Mouse (Mus musculus): ENCODE measurements around the gene Kcnh4. TPM values are rescaled to one million over a fixed set of nuclear protein-coding genes. Genes with fewer than 3 reads are reported as not detected.

Kcnh4 gene
- polyA plus RNA-seq, 1 experiment, result 0.38 TPM

- 68% methylated on average over 11 of the region's 11 CpGs for WGBS
- no peak for DNase-seq
- Histone ChIP-seq H3K27me3 (ENCODE audit: control insufficient read depth, insufficient read depth, low read length) (no peaks in the 10 kb centered on the region), H3K4me1 (ENCODE audit: control insufficient read depth, insufficient read depth, low read length) (no peaks in the 10 kb centered on the region), H3K27ac (ENCODE audit: insufficient read depth, low read length) (no peak overlapping the region), H3K4me3 (replicated peaks; ENCODE audit: insufficient read depth, low read depth, low read length) (no peak overlapping the region)
- TF ChIP-seq POLR2A (IDR thresholded peaks at IDR 0.05; ENCODE audit: borderline replicate concordance, insufficient read depth, low read length) (no peak), CTCF (IDR thresholded peaks at IDR 0.05; ENCODE audit: borderline replicate concordance, insufficient read depth, low read depth, low read length) (no peak)
These were observed 56.4 kb downstream of the Kcnh4 start for GRCm38 (mm10) chr11:100703366-100703765.

GRCm38 (mm10) chr11:100702906-100703305 lies 56.8 kb downstream of the Kcnh4 start:
- no peaks in the 10 kb centered on the region for H3K27me3 ChIP-seq (ENCODE audit: control insufficient read depth, insufficient read depth, low read length)
- no peak for DNase-seq
- no peak overlapping the region for H3K4me3 ChIP-seq (replicated peaks; ENCODE audit: insufficient read depth, low read depth, low read length)
- WGBS, result 60% methylated on average over 7 of the region's 7 CpGs
- TF ChIP-seq CTCF (IDR thresholded peaks at IDR 0.05; ENCODE audit: borderline replicate concordance, insufficient read depth, low read depth, low read length) (no peak), POLR2A (IDR thresholded peaks at IDR 0.05; ENCODE audit: borderline replicate concordance, insufficient read depth, low read length) (no peak)
- H3K4me1 ChIP-seq (ENCODE audit: control insufficient read depth, insufficient read depth, low read length), result no peaks in the 10 kb centered on the region
- H3K27ac ChIP-seq (ENCODE audit: insufficient read depth, low read length), result no peak overlapping the region

GRCm38 (mm10) chr11:100702081-100702851 lies 57.5 kb downstream of the Kcnh4 start:
- Histone ChIP-seq H3K4me1 (ENCODE audit: control insufficient read depth, insufficient read depth, low read length) (no peaks in the 10 kb centered on the region), H3K27me3 (ENCODE audit: control insufficient read depth, insufficient read depth, low read length) (no peaks in the 10 kb centered on the region), H3K27ac (ENCODE audit: insufficient read depth, low read length) (no peak overlapping the region), H3K4me3 (replicated peaks; ENCODE audit: insufficient read depth, low read depth, low read length) (no peak overlapping the region)
- WGBS, result 21% methylated on average over 19 of the region's 19 CpGs
- TF ChIP-seq CTCF (IDR thresholded peaks at IDR 0.05; ENCODE audit: borderline replicate concordance, insufficient read depth, low read depth, low read length) (peak; percentile 97), POLR2A (IDR thresholded peaks at IDR 0.05; ENCODE audit: borderline replicate concordance, insufficient read depth, low read length) (no peak)
- DNase-seq, result peak; percentile 66 to 68

GRCm38 (mm10) chr11:100701301-100701700 lies 58.4 kb downstream of the Kcnh4 start:
- H3K27me3 ChIP-seq (ENCODE audit: control insufficient read depth, insufficient read depth, low read length), result no peaks in the 10 kb centered on the region
- no peaks in the 10 kb centered on the region for H3K4me1 ChIP-seq (ENCODE audit: control insufficient read depth, insufficient read depth, low read length)
- no peak overlapping the region for H3K27ac ChIP-seq (ENCODE audit: insufficient read depth, low read length)
- H3K4me3 ChIP-seq (replicated peaks; ENCODE audit: insufficient read depth, low read depth, low read length), result peak overlapping the region; percentile 11
- WGBS, result 14% methylated on average over 14 of the region's 14 CpGs
- no peak for DNase-seq
- no peak for TF ChIP-seq POLR2A (IDR thresholded peaks at IDR 0.05; ENCODE audit: borderline replicate concordance, insufficient read depth, low read length)
- TF ChIP-seq CTCF (IDR thresholded peaks at IDR 0.05; ENCODE audit: borderline replicate concordance, insufficient read depth, low read depth, low read length), result no peak

- TF ChIP-seq CTCF (IDR thresholded peaks at IDR 0.05; ENCODE audit: borderline replicate concordance, insufficient read depth, low read depth, low read length) (no peak), POLR2A (IDR thresholded peaks at IDR 0.05; ENCODE audit: borderline replicate concordance, insufficient read depth, low read length) (no peak)
- 72% methylated on average over 3 of the region's 3 CpGs for WGBS
- no peaks in the 10 kb centered on the region for H3K27me3 ChIP-seq (ENCODE audit: control insufficient read depth, insufficient read depth, low read length)
- DNase-seq, result no peak
- no peaks in the 10 kb centered on the region for H3K4me1 ChIP-seq (ENCODE audit: control insufficient read depth, insufficient read depth, low read length)
- H3K4me3 ChIP-seq (replicated peaks; ENCODE audit: insufficient read depth, low read depth, low read length), result no peak overlapping the region
- no peak overlapping the region for H3K27ac ChIP-seq (ENCODE audit: insufficient read depth, low read length)
These were observed 59.0 kb downstream of the Kcnh4 start for GRCm38 (mm10) chr11:100700710-100701109.

- 78% methylated on average over 7 of the region's 7 CpGs for WGBS
- H3K27ac ChIP-seq (ENCODE audit: insufficient read depth, low read length), result no peak overlapping the region
- no peak for DNase-seq
- H3K27me3 ChIP-seq (ENCODE audit: control insufficient read depth, insufficient read depth, low read length), result no peaks in the 10 kb centered on the region
- no peak overlapping the region for H3K4me3 ChIP-seq (replicated peaks; ENCODE audit: insufficient read depth, low read depth, low read length)
- no peaks in the 10 kb centered on the region for H3K4me1 ChIP-seq (ENCODE audit: control insufficient read depth, insufficient read depth, low read length)
- no peak for TF ChIP-seq POLR2A (IDR thresholded peaks at IDR 0.05; ENCODE audit: borderline replicate concordance, insufficient read depth, low read length)
- no peak for TF ChIP-seq CTCF (IDR thresholded peaks at IDR 0.05; ENCODE audit: borderline replicate concordance, insufficient read depth, low read depth, low read length)
These were observed 61.8 kb downstream of the Kcnh4 start for GRCm38 (mm10) chr11:100697921-100698320.

- no peak overlapping the region for H3K27ac ChIP-seq (ENCODE audit: insufficient read depth, low read length)
- TF ChIP-seq CTCF (IDR thresholded peaks at IDR 0.05; ENCODE audit: borderline replicate concordance, insufficient read depth, low read depth, low read length), result peak; percentile 91
- no peak for TF ChIP-seq POLR2A (IDR thresholded peaks at IDR 0.05; ENCODE audit: borderline replicate concordance, insufficient read depth, low read length)
- no peaks in the 10 kb centered on the region for H3K27me3 ChIP-seq (ENCODE audit: control insufficient read depth, insufficient read depth, low read length)
- WGBS, result 15% methylated on average over 5 of the region's 5 CpGs
- H3K4me1 ChIP-seq (ENCODE audit: control insufficient read depth, insufficient read depth, low read length), result no peaks in the 10 kb centered on the region
- H3K4me3 ChIP-seq (replicated peaks; ENCODE audit: insufficient read depth, low read depth, low read length), result no peak overlapping the region
- peak; percentile 62 to 81 for DNase-seq
These were observed 64.8 kb downstream of the Kcnh4 start for GRCm38 (mm10) chr11:100694926-100695325.

GRCm38 (mm10) chr11:100693154-100693553 lies 66.6 kb downstream of the Kcnh4 start:
- 60% methylated on average over 5 of the region's 5 CpGs for WGBS
- no peaks in the 10 kb centered on the region for H3K4me1 ChIP-seq (ENCODE audit: control insufficient read depth, insufficient read depth, low read length)
- H3K27ac ChIP-seq (ENCODE audit: insufficient read depth, low read length), result no peak overlapping the region
- no peak for DNase-seq
- H3K27me3 ChIP-seq (ENCODE audit: control insufficient read depth, insufficient read depth, low read length), result no peaks in the 10 kb centered on the region
- H3K4me3 ChIP-seq (replicated peaks; ENCODE audit: insufficient read depth, low read depth, low read length), result no peak overlapping the region
- TF ChIP-seq POLR2A (IDR thresholded peaks at IDR 0.05; ENCODE audit: borderline replicate concordance, insufficient read depth, low read length) (no peak), CTCF (IDR thresholded peaks at IDR 0.05; ENCODE audit: borderline replicate concordance, insufficient read depth, low read depth, low read length) (no peak)
